Mouse (Mus musculus) midbrain, embryonic 13.5 days (tissue): ENCODE measurements at regions not wholly inside any gene's neighbourhood (a gene's known extent, or its start where the extent isn't known, plus 50 kb on each side); places are given as distances from the start of the nearest gene placed in this dataset.
A peak's percentile ranks its signal among the peaks of the same experiment; 100 is the strongest.

Experiments
- ATAC-seq: fragments of 200-750 bp; cut with Nextera tagmentation; 2 replicates; pipeline ENCODE4 v1.8.0; 2017; ENCODE audit warnings: mild to moderate bottlenecking, moderate TSS enrichment, moderate library complexity
- H3K27ac ChIP-seq: fragments of 300-500 bp; sonication (generic); 2 replicates; pipeline ENCODE4 v1.5.1; 2015; ENCODE audit warnings: inconsistent platforms, mild to moderate bottlenecking, moderate library complexity
- H3K27me3 ChIP-seq: fragments of 300-500 bp; sonication (generic); 2 replicates; pipeline ENCODE4 v1.6.1; 2015; ENCODE audit warnings: mild to moderate bottlenecking, inconsistent platforms
- H3K36me3 ChIP-seq: fragments of 300-500 bp; sonication (generic); 2 replicates; pipeline ENCODE4 v1.6.1; 2015; ENCODE audit warnings: mild to moderate bottlenecking, inconsistent platforms
- H3K4me1 ChIP-seq: fragments of 300-500 bp; sonication (generic); replicated peaks from 2 replicates; pipeline ENCODE4 v1.6.1; 2015; ENCODE audit warnings: inconsistent platforms
- H3K4me2 ChIP-seq: fragments of 300-500 bp; sonication (generic); replicated peaks from 2 replicates; pipeline ENCODE4 v1.6.1; 2015; ENCODE audit warnings: moderate library complexity, mild to moderate bottlenecking, inconsistent platforms
- H3K4me3 ChIP-seq: fragments of 300-500 bp; sonication (generic); replicated peaks from 2 replicates; pipeline ENCODE4 v1.5.1; 2015; ENCODE audit warnings: mild to moderate bottlenecking, inconsistent platforms
- H3K9ac ChIP-seq: fragments of 300-500 bp; sonication (generic); replicated peaks from 2 replicates; pipeline ENCODE4 v1.6.1; 2015; ENCODE audit warnings: mild to moderate bottlenecking, inconsistent platforms
- H3K9me3 ChIP-seq: fragments of 300-500 bp; sonication (generic); 2 replicates; pipeline ENCODE4 v1.6.1; 2016; ENCODE audit warnings: mild to moderate bottlenecking, inconsistent platforms
- WGBS: fragments of 180-500 bp; shearing (Covaris S2); methylation state at CpG from one replicate; pipeline ENCODE4 v1.1.7; 2015; 5-methylcytosine and 5-hydroxymethylcytosine counted together

DNA sequence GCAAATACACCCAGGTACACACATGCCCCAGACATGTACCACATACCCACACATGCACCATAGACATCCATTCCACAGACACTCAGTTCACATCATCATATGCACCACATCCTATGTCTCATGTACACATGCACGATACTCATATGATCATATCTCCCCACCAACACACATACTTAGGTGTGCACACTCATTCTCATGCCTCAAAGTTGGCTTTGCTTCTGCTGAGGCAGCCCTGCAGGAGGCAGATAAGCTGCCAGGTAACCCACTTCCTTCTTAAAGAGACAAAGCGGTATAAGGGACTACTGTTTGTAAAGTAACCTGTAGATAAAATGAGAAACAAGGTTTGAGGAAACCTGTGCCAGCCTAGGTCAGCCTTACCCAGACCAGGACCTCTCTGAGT, 225.2 kb upstream of the Spdye4c start:
- Histone ChIP-seq H3K9me3 (no peaks in the 10 kb centered on the region), H3K36me3 (no peaks in the 10 kb centered on the region), H3K4me3 (no peak overlapping the region), H3K4me1 (no peaks in the 10 kb centered on the region), H3K27me3 (no peaks in the 10 kb centered on the region), H3K4me2 (no peak overlapping the region), H3K9ac (no peak overlapping the region), H3K27ac (no peak overlapping the region)
- WGBS = 89% methylated on average over 2 of the region's 2 CpGs
- no peak for ATAC-seq

DNA sequence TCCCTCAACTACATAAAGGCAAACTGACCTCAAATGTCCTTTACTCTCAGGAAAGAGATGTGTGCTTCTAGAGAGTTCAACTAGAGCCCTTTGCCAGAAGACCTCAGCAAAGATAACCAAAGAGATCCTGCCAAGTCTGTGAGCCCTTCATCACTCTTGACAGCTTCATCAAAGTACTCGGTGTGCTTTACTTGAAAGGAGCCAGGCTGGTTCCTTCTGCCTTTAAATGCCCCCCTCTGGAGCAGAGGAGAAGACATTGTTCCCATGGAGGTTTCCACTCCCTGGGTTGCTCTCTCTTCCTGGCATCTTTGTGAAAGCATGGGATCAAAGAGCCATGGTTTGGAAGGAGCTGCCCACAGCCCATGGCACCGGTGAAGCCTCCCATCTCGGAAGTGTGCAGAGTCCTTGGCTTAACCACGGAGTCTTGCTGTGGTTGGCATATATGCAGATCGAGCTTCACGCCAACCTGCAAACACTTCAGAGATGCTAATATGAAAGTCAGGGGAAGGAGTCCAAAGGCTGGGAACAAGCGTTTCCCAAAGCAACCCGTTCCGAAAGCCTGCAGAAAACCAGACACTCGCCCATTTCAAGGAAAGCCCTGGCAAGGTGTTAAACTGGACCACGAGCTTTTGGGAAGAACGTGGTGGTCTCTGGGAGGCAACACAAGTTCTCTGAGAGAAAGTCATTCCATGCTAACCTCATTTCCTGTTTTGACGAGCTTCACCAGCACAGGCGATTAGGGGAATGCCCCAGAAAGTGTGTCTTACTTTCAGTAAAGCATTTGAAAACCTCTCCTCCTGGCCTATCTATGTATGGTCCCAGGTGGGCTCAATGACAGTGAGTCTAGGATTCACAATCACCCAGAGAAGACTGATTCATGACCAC, 223.5 kb upstream of the Spdye4c start:
- no peak overlapping the region for H3K27ac ChIP-seq
- H3K4me2 ChIP-seq = no peak overlapping the region
- H3K9me3 ChIP-seq = no peaks in the 10 kb centered on the region
- H3K4me3 ChIP-seq = no peak overlapping the region
- no peaks in the 10 kb centered on the region for H3K27me3 ChIP-seq
- ATAC-seq = no peak
- no peak overlapping the region for H3K9ac ChIP-seq
- no peaks in the 10 kb centered on the region for H3K36me3 ChIP-seq
- 88% methylated on average over 14 of the region's 14 CpGs for WGBS
- H3K4me1 ChIP-seq = no peaks in the 10 kb centered on the region

DNA sequence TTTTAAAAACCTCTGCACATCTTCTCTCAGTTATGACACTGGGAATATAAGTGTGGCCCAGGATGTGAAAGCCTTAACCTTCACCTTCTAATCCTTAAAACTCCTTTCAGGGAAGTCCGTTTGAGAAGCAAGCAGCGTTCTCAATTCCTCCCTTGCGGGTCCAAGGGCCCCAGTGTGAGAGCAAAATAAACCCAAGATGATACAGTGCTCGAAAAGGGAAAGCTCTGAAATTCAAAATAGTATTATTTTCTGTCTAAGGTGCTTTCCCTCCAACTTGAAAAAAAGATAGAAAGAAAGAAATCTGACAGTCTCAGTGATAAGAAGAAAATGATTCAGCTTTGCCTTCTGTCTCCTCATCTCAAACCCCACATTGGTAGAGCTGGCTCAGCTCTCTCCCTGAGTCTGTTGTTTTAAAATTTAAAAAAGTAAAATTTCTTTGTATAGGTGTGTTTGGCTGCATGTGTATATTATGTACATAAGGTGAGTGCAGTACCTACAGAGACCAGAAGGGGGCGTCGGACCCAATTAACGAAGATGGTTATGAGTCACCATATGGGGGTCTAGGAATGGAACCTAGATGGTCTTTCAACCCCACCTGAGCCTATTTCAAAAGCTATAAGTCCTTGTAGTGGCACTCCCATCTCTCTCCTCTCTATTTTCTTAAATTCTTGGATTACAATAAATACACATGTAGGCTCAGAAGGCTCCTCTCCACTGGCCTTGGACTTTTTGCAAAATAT, 222.3 kb upstream of the Spdye4c start:
- H3K9me3 ChIP-seq = no peaks in the 10 kb centered on the region
- H3K9ac ChIP-seq = no peak overlapping the region
- H3K4me3 ChIP-seq = no peak overlapping the region
- H3K4me1 ChIP-seq = peaks cover 9% of the 10 kb centered on the region
- no peak overlapping the region for H3K4me2 ChIP-seq
- no peak overlapping the region for H3K27ac ChIP-seq
- no peaks in the 10 kb centered on the region for H3K27me3 ChIP-seq
- 76% methylated on average over 7 of the region's 7 CpGs for WGBS
- no peaks in the 10 kb centered on the region for H3K36me3 ChIP-seq
- ATAC-seq = no peak

DNA sequence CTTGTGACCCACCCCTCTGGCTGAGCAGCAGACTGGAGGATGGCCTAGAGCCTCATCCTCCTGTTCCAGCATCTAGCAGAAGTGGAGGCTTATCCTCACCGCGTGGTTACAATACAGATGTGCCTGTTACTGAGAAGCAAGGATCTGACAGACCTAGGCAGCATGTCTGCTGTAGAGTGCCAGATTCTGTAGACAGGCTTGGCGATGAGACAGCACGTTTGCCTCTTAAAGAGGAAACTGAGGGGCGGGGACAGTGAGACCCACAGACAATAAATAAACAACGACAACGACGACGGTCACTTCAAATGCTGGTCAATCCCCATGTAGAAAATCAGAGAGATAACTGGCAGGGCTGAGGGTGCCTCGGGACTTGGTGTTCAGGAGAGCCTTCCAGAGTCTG, 220.2 kb upstream of the Spdye4c start:
- WGBS = 88% methylated on average over 10 of the region's 10 CpGs
- H3K4me2 ChIP-seq = no peak overlapping the region

DNA sequence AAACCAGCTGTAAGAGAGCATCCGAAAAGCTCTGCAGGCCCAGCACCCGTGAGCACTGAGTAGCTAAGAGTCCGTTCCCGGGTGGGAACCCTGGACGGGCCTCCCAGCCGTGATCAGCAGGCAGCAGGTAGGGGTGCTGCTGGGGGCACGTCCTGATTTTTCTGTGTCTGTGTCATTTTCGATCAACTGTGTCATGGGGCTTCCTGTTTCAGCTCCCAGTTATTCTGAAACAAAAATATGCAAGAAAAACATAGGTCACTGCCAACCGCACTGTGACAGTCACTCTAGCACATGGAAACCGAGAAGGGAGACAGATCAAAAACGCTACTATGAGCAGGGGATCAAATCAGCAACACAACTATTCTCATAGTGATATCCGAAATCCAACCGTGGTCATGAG, 218.8 kb upstream of the Spdye4c start:
- H3K27me3 ChIP-seq = no peaks in the 10 kb centered on the region; the same call in 1 of the 2 replicates
- H3K4me1 ChIP-seq = peaks cover 15% of the 10 kb centered on the region
- H3K9me3 ChIP-seq = no peaks in the 10 kb centered on the region
- H3K9ac ChIP-seq = no peak overlapping the region
- no peak for ATAC-seq
- H3K27ac ChIP-seq = no peak overlapping the region
- no peak overlapping the region for H3K4me3 ChIP-seq
- H3K36me3 ChIP-seq = no peaks in the 10 kb centered on the region
- WGBS = 90% methylated on average over 13 of the region's 13 CpGs
- no peak overlapping the region for H3K4me2 ChIP-seq

More for the DNA sequence above, 220.2 kb upstream of the Spdye4c start:
- Histone ChIP-seq H3K4me3 (no peak overlapping the region), H3K9me3 (no peaks in the 10 kb centered on the region), H3K27me3 (no peaks in the 10 kb centered on the region; the same call in 1 of the 2 replicates), H3K36me3 (no peaks in the 10 kb centered on the region), H3K27ac (no peak overlapping the region), H3K4me1 (peaks cover 15% of the 10 kb centered on the region), H3K9ac (no peak overlapping the region)
- no peak for ATAC-seq

DNA sequence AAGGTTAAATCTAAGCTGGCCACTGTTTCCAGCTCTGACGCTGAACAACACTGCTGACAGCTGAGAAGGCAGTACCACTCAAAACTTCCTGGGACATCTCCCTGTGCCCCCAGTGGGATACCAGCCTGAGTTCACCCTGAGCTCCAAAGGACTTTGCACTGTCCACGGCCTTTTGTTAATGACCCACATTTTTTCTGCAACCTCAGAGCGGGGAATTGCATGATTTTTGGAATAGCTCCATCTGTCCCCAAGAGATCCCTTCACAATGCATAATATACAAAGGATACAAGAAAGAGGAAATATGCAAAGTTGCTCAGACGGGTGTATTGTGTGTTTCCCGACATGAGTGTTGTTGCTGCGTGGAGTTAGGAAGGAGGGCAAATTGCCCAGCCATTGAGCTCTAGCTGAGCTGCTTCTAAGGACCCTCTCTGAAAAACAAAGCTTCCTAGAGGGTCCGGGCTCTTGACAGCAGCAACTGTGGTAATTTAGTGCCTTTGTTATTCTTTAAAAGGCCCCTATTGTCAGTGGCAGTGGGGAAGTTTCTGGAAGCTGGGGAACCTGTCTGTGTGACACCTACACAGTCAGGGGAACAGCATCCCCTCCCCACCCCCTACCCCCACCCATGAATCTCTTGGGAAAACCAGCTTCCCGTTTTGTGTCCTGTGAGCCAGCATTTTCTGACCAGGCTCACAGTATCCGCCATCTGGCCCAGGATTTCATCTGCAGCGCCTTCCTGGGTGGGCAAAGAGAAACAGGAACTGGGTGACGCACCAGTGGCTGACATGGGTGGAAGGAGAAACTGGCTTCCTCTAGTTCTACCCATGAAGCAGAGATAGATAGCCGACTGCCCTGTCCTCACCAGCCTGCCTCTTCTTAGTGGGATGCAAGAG, 217.4 kb upstream of the Spdye4c start:
- Histone ChIP-seq H3K9me3 (no peaks in the 10 kb centered on the region), H3K4me1 (peaks cover 15% of the 10 kb centered on the region), H3K27me3 (no peaks in the 10 kb centered on the region; the same call in 1 of the 2 replicates), H3K9ac (no peak overlapping the region), H3K4me2 (no peak overlapping the region), H3K27ac (peak overlapping the region; percentile 35; the same call in 1 of the 2 replicates), H3K36me3 (no peaks in the 10 kb centered on the region), H3K4me3 (no peak overlapping the region)
- WGBS = 29% methylated on average over 12 of the region's 12 CpGs
- ATAC-seq = peak; percentile 65

DNA sequence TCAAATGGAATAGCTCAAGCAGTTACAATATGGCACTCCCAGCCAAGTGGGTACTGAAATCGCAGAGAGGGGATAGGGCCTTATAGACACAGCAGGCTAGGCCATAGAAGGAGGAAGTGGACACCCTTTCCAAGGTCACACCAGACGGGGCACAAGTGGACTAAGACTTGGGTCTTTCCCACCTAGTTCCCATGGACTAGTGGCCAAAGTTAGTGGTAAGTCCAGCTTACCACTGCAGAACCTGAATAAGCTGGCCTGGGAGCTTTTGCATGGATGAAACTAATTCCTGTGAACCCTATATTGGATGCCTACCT, 216.8 kb upstream of the Spdye4c start:
- ATAC-seq = no peak
- Histone ChIP-seq H3K27ac (no peak overlapping the region), H3K4me2 (no peak overlapping the region), H3K9me3 (no peaks in the 10 kb centered on the region), H3K4me1 (peaks cover 15% of the 10 kb centered on the region), H3K36me3 (no peaks in the 10 kb centered on the region), H3K9ac (no peak overlapping the region), H3K27me3 (no peaks in the 10 kb centered on the region; the same call in 1 of the 2 replicates), H3K4me3 (no peak overlapping the region)
- 89% methylated on average over 2 of the region's 2 CpGs for WGBS

DNA sequence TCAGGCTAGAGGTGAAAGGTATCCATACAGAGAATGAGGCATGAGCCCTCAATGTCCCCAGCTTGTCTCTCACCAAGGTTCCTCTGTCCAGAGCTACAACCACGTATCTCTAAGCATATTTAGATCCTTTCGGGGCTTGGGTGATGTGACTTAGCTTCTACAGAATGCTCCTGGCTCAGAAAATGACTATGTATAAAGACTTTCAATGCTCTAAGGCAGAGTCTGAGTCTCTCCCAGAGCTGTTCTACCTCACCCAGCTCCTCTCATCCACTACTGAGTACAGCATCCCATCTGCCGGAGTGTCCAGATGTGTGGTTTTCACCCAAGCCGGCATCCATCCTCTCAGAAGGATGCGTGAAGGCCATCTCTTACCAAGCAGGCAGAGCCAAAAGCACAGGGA, 216.1 kb upstream of the Spdye4c start:
- no peak for ATAC-seq
- 92% methylated on average over 5 of the region's 5 CpGs for WGBS
- Histone ChIP-seq H3K9me3 (no peaks in the 10 kb centered on the region), H3K27ac (no peak overlapping the region), H3K4me2 (no peak overlapping the region), H3K9ac (no peak overlapping the region), H3K27me3 (no peaks in the 10 kb centered on the region; the same call in 1 of the 2 replicates), H3K4me3 (no peak overlapping the region), H3K36me3 (no peaks in the 10 kb centered on the region), H3K4me1 (peaks cover 22% of the 10 kb centered on the region)

DNA sequence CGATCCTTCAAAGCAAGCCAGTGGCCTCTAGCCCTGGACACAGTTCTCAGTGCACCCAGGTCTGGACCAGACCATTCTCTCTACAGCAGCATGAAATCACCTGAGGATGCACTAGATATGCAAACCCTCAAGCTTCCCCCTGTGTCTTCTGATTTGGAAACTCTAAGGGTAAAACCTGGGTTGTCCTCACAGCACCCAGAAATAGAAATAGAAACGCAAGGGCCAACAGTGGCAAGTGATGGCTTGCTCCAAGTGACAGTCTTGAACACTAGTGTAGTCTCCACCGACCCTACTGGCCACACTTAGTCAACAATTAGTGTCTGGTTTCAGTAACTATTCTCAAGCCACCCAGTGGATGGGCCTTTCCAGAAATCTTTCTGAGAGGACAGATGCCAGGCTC, 215.2 kb upstream of the Spdye4c start:
- no peak overlapping the region for H3K9ac ChIP-seq
- no peak overlapping the region for H3K4me3 ChIP-seq
- H3K9me3 ChIP-seq = no peaks in the 10 kb centered on the region
- H3K27ac ChIP-seq = no peak overlapping the region
- no peak for ATAC-seq
- H3K27me3 ChIP-seq = no peaks in the 10 kb centered on the region; the same call in 1 of the 2 replicates
- no peaks in the 10 kb centered on the region for H3K36me3 ChIP-seq
- WGBS = 92% methylated on average over 3 of the region's 3 CpGs
- H3K4me1 ChIP-seq = peaks cover 30% of the 10 kb centered on the region
- no peak overlapping the region for H3K4me2 ChIP-seq

DNA sequence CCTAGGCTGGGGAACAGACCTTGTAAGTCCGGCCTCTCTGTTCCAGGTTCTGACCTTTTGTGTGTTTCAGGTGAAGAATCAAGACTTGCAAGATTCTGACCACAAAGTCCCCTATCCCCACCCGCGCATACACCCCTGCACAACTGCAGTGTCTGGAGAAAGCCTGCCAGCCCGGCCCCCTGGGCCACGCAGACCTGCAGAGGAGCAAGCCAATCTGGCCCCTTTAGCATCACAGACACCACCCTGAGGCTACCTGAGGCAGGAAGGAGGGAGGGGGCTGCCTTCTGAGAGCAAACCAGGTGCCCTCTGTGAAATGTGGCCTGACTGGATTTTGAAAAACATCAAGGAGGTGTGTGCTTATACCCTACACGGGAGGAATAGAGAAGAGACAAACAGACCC, 213.8 kb upstream of the Spdye4c start:
- no peak overlapping the region for H3K4me2 ChIP-seq
- peaks cover 30% of the 10 kb centered on the region for H3K4me1 ChIP-seq
- H3K9ac ChIP-seq = no peak overlapping the region
- no peaks in the 10 kb centered on the region for H3K36me3 ChIP-seq
- H3K9me3 ChIP-seq = no peaks in the 10 kb centered on the region
- peaks cover 3% of the 10 kb centered on the region; the same call in 1 of the 2 replicates for H3K27me3 ChIP-seq
- no peak overlapping the region for H3K4me3 ChIP-seq
- ATAC-seq = no peak
- 83% methylated on average over 6 of the region's 6 CpGs for WGBS
- H3K27ac ChIP-seq = no peak overlapping the region

DNA sequence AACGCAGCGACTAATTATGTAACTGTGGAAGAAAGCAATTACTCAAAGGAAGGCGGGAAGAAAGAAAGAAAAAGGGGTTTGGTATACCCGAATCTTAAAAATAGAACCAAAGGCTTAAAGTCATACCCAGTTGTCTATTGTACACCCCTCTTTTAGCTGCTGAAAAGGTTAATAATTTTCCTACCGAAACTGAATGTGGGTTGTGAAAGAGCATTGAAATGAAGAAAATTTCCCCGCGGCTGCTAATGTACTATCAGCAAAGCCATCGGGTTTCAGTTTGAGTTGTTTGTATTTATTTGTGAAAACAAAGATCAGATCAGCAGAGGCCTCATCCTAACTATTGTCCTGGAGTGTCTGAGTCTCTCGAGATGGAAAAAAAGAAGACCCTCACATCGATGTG, 213.3 kb upstream of the Spdye4c start:
- no peak overlapping the region for H3K4me3 ChIP-seq
- H3K36me3 ChIP-seq = no peaks in the 10 kb centered on the region
- WGBS = 82% methylated on average over 10 of the region's 10 CpGs
- no peak overlapping the region for H3K27ac ChIP-seq
- no peak overlapping the region for H3K4me2 ChIP-seq
- peaks cover 30% of the 10 kb centered on the region for H3K4me1 ChIP-seq
- H3K9me3 ChIP-seq = no peaks in the 10 kb centered on the region
- no peak for ATAC-seq
- H3K9ac ChIP-seq = no peak overlapping the region
- H3K27me3 ChIP-seq = peaks cover 3% of the 10 kb centered on the region; the same call in 1 of the 2 replicates

DNA sequence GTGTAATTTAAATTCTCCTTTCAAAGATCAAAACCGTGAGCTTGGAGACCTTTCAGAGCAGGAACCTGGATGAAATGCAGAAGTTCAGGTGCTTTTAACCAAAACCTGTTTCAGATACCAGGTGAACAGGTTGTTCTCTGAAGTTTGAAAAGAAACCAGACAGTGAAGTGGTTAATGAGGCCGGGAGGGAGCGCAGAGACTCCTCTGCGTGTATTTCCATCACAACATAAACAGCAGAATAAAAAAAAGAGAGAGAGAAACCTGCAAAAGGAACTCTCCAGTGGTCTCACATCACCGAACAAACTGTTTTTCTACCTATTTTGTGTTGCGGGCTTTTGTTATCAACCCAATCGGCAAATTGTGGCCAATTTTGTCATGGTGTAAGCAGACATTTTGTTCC, 212.6 kb upstream of the Spdye4c start:
- WGBS = 79% methylated on average over 7 of the region's 7 CpGs

More for the DNA sequence above, 212.6 kb upstream of the Spdye4c start:
- Histone ChIP-seq H3K36me3 (no peaks in the 10 kb centered on the region), H3K4me3 (no peak overlapping the region), H3K27ac (no peak overlapping the region), H3K4me1 (peaks cover 24% of the 10 kb centered on the region), H3K9me3 (no peaks in the 10 kb centered on the region), H3K27me3 (peaks cover 3% of the 10 kb centered on the region; the same call in 1 of the 2 replicates), H3K4me2 (no peak overlapping the region), H3K9ac (no peak overlapping the region)
- no peak for ATAC-seq
